Comparison of ENCODE assay signal across 18 mouse cellular contexts in the genomic region with DNA sequence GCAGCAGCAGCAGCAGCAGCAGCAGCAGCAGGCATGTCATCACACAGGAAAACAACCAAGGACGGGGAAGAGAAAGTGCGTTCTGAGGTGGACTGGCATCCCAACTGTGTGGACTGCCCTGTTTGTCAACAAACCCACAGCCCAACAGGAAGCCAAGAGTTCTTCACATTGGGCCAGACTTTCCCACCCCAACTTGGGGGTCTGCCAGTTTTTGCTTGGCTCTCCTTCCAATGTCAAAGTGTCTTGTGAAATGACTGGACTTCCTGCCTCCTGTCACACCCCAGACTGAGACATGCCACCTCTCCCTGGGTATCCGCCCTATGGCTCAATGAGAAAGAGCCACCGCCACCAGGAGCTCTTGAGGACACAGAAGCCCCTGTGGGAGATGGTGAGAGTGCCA. TPM values are rescaled to one million over a fixed set of nuclear protein-coding genes. Genes with fewer than 3 reads are reported as not detected.
DNase-seq lines count a peak whose midpoint lies in the region.
"Had no signal": no experiment of that assay in that cellular context is flagged by ENCODE, and none has a peak within 500 bp of the region (broad histone marks: within the 10 kb centered on the region; RNA-seq: fewer than 3 reads in every experiment).

No protein-coding gene starts in this region.

- DNase-seq in adrenal gland, postnatal 10 days = peak; percentile 27
- no peak for DNase-seq in adrenal gland, adult 2 months
- DNase-seq in heart, adult 11 months = peak; percentile 61
- DNase-seq in heart, postnatal 25 days (ENCODE audit: low spot score) = no peak
- DNase-seq in left cerebral cortex, postnatal 4 days = peak; percentile 37
- DNase-seq in left cerebral cortex, adult 8-10 months (ENCODE audit: low spot score in 2 of 2) = no peak
- DNase-seq in lung, postnatal 14 days = peak; percentile 18
- no peak for DNase-seq in lung, postnatal 36 days
- DNase-seq: cerebellum, adult 9-11 months; gastrocnemius, postnatal 14 days; heart, postnatal 36 days; kidney, adult 9 months; kidney, postnatal 14 days; right cerebral cortex, postnatal 4 days; thymus, adult 18-20 months; thymus, postnatal 25 days had no signal

- intact Hi-C loops in heart, postnatal 25 days (cut with DNase I) = no loop called here
- intact Hi-C loops in left cerebral cortex, postnatal 4 days (cut with DNase I) = no loop called here

RNA-seq across cellular contexts. Expression of gene Sox9, which starts 15.1 kb away (rescaled TPM):
- total RNA-seq in adrenal gland, postnatal 10 days (2021) = 1 to 10 TPM; 1.7 to 1.8 TPM
- total RNA-seq in adrenal gland, adult 2 months (2021) = 1 to 10 TPM; 2.0 to 4.2 TPM
- polyA plus RNA-seq in adrenal gland, adult 2 months (2012; rRNA removed) = 2.9 and 4.0 TPM in 2 replicates
- 1 to 10 TPM; 2.2 to 2.6 TPM for total RNA-seq in heart, postnatal 25 days (2021)
- total RNA-seq in left cerebral cortex, postnatal 4 days (2021) = 10 to 100 TPM; 21.3 to 21.4 TPM
- 10 to 100 TPM; 21.5 to 32.6 (median 26.0) TPM for total RNA-seq in left cerebral cortex, adult 8-10 months (2022)
- total RNA-seq: granulocyte monocyte progenitor cell, adult 5-6 weeks; MEL had no signal

Comparison
In these comparisons a context has a peak if more than half of its experiments do, and no peak if none do; other contexts are left out.
1. DNase-seq: peak in adrenal gland, postnatal 10 days (single experiment), heart, adult 11 months (single experiment), left cerebral cortex, postnatal 4 days (single experiment) and lung, postnatal 14 days (single experiment); none in adrenal gland, adult 2 months (single experiment), heart, postnatal 25 days (single experiment), left cerebral cortex, adult 8-10 months (0 of 2) and lung, postnatal 36 days (single experiment).
2. RNA of gene Sox9, which starts 15.1 kb away (total RNA-seq): 21.5 to 32.6 TPM in left cerebral cortex, adult 8-10 months and 21.3 to 21.4 TPM in left cerebral cortex, postnatal 4 days; 2.0 to 4.2 TPM in adrenal gland, adult 2 months, 2.2 to 2.6 TPM in heart, postnatal 25 days and 1.7 to 1.8 TPM in adrenal gland, postnatal 10 days; every median in the first group is over 4 times any median in the second.